Mouse (Mus musculus) liver, embryonic 12.5 days (tissue): Measurements from ENCODE around the gene Zfp420. TPM values are rescaled to one million over a fixed set of nuclear protein-coding genes. Genes with fewer than 3 reads are reported as not detected.
A peak's percentile ranks its signal among the peaks of the same experiment; 100 is the strongest.

Experiments
- ATAC-seq: fragments of 200-750 bp; cut with Nextera tagmentation; 2 replicates; pipeline ENCODE4 v1.8.0; 2017; ENCODE audit warnings: moderate number of reproducible peaks, mild to moderate bottlenecking, moderate library complexity
- H3K27ac ChIP-seq: fragments of 300-500 bp; sonication (generic); 2 replicates; pipeline ENCODE4 v1.5.1; 2016; ENCODE audit warnings: mild to moderate bottlenecking
- H3K27me3 ChIP-seq: fragments of 300-500 bp; sonication (generic); replicated peaks from 2 replicates; pipeline ENCODE4 v1.6.1; 2016; ENCODE audit warnings: mild to moderate bottlenecking, moderate library complexity
- H3K36me3 ChIP-seq: fragments of 300-500 bp; sonication (generic); 2 replicates; pipeline ENCODE4 v1.6.1; 2016; ENCODE audit warnings: mild to moderate bottlenecking, moderate library complexity
- H3K4me1 ChIP-seq: fragments of 300-500 bp; sonication (generic); 2 replicates; pipeline ENCODE4 v1.6.1; 2016
- H3K4me2 ChIP-seq: fragments of 300-500 bp; sonication (generic); 2 replicates; pipeline ENCODE4 v1.6.1; 2016; ENCODE audit warnings: mild to moderate bottlenecking, moderate library complexity
- H3K4me3 ChIP-seq: fragments of 300-500 bp; sonication (generic); 2 replicates; pipeline ENCODE4 v1.5.1; 2016; ENCODE audit warnings: mild to moderate bottlenecking, moderate library complexity
- H3K9ac ChIP-seq: fragments of 300-500 bp; sonication (generic); 2 replicates; pipeline ENCODE4 v1.6.1; 2016; ENCODE audit warnings: mild to moderate bottlenecking, moderate library complexity
- H3K9me3 ChIP-seq: fragments of 300-500 bp; sonication (generic); replicated peaks from 2 replicates; pipeline ENCODE4 v1.6.1; 2016; ENCODE audit warnings: mild to moderate bottlenecking, moderate library complexity
- WGBS: fragments of 180-500 bp; shearing (Covaris S2); methylation state at CpG from one replicate; pipeline ENCODE4 v1.1.7; 2016; ENCODE audit not compliant: insufficient replicate concordance; 5-methylcytosine and 5-hydroxymethylcytosine counted together
- polyA plus RNA-seq: library from polyadenylated mRNA; unstranded; fragments of >200 nt; fragmentation: Nextera tagmentation; extraction: Ambion mirVana; gene quantifications from 2 replicates; pipeline ENCODE4 v1.2.1, GENCODE M21; 2016

Zfp420 gene
- 1.9 TPM in 2 replicates for polyA plus RNA-seq

GRCm38 (mm10) chr7:29859532-29860517, at the start of gene Zfp420:
Gene Zfp420 (plus strand): TSS chr7:29859979.
- Histone ChIP-seq H3K4me3 (peak within 1 kb of the TSS; percentile 60), H3K36me3 (peaks cover 6% of the 10 kb centered on the region; the same call in 1 of the 2 replicates), H3K4me2 (peak within 1 kb of the TSS; percentile 86), H3K27me3 (no peaks in the 10 kb centered on the region), H3K9ac (peak within 1 kb of the TSS; percentile 62), H3K27ac (no peak within 1 kb of the TSS), H3K9me3 (no peaks in the 10 kb centered on the region), H3K4me1 (peaks cover 12% of the 10 kb centered on the region)
- peak; percentile 96 for ATAC-seq
- 5% methylated on average over 32 of the region's 32 CpGs for WGBS

- no peak for ATAC-seq
- 76% methylated on average over 1 of the region's 1 CpGs for WGBS
- H3K27me3 ChIP-seq = no peaks in the 10 kb centered on the region
Measured at GRCm38 (mm10) chr7:29812244-29812643, 47.5 kb upstream of the Zfp420 start.

GRCm38 (mm10) chr7:29814381-29814780, 45.4 kb upstream of the Zfp420 start:
- Histone ChIP-seq H3K27me3 (no peaks in the 10 kb centered on the region), H3K27ac (no peak overlapping the region), H3K9me3 (no peaks in the 10 kb centered on the region), H3K4me1 (peaks cover 52% of the 10 kb centered on the region), H3K4me3 (no peak overlapping the region), H3K4me2 (peak overlapping the region; percentile 90), H3K36me3 (no peaks in the 10 kb centered on the region), H3K9ac (no peak overlapping the region)
- ATAC-seq = no peak
- 72% methylated on average over 2 of the region's 2 CpGs for WGBS

More at GRCm38 (mm10) chr7:29812244-29812643, 47.5 kb upstream of the Zfp420 start:
- no peak overlapping the region for H3K4me3 ChIP-seq
- H3K9me3 ChIP-seq = no peaks in the 10 kb centered on the region
- H3K9ac ChIP-seq = no peak overlapping the region
- no peak overlapping the region for H3K4me2 ChIP-seq
- peaks cover 34% of the 10 kb centered on the region for H3K4me1 ChIP-seq
- no peaks in the 10 kb centered on the region for H3K36me3 ChIP-seq
- no peak overlapping the region for H3K27ac ChIP-seq

- peaks cover 59% of the 10 kb centered on the region for H3K4me1 ChIP-seq
- 4% methylated on average over 12 of the region's 12 CpGs for WGBS
- ATAC-seq = peak; percentile 49
Measured at GRCm38 (mm10) chr7:29815061-29815784, 44.6 kb upstream of the Zfp420 start.

GRCm38 (mm10) chr7:29815910-29816429, 43.8 kb upstream of the Zfp420 start, which contains the start of gene Zfp790:
Gene Zfp790 (plus strand): TSS chr7:29816114.
- peak within 1 kb of the TSS; percentile 82 for H3K27ac ChIP-seq
- H3K9me3 ChIP-seq = no peaks in the 10 kb centered on the region
- peak within 1 kb of the TSS; percentile 76 for H3K4me3 ChIP-seq
- peak within 1 kb of the TSS; percentile 78 for H3K9ac ChIP-seq
- peak within 1 kb of the TSS; percentile 90 for H3K4me2 ChIP-seq
- ATAC-seq = peak; percentile 94
- peaks cover 59% of the 10 kb centered on the region for H3K4me1 ChIP-seq
- H3K36me3 ChIP-seq = peaks cover 2% of the 10 kb centered on the region; the same call in 1 of the 2 replicates
- under 1% methylated on average over 26 of the region's 26 CpGs for WGBS
- no peaks in the 10 kb centered on the region for H3K27me3 ChIP-seq

More at GRCm38 (mm10) chr7:29815061-29815784, 44.6 kb upstream of the Zfp420 start:
- H3K9me3 ChIP-seq = no peaks in the 10 kb centered on the region
- peak overlapping the region; percentile 76 for H3K4me3 ChIP-seq
- H3K4me2 ChIP-seq = peak overlapping the region; percentile 90
- H3K27ac ChIP-seq = peak overlapping the region; percentile 59; the same call in 1 of the 2 replicates
- no peaks in the 10 kb centered on the region for H3K36me3 ChIP-seq
- peak overlapping the region; percentile 69 for H3K9ac ChIP-seq
- H3K27me3 ChIP-seq = no peaks in the 10 kb centered on the region

GRCm38 (mm10) chr7:29818619-29819254, 41.0 kb upstream of the Zfp420 start:
- Histone ChIP-seq H3K4me3 (peak overlapping the region; percentile 71), H3K9me3 (no peaks in the 10 kb centered on the region), H3K4me1 (peaks cover 53% of the 10 kb centered on the region), H3K27ac (peak overlapping the region; percentile 80), H3K9ac (peak overlapping the region; percentile 72), H3K4me2 (peak overlapping the region; percentile 77), H3K36me3 (peaks cover 28% of the 10 kb centered on the region), H3K27me3 (no peaks in the 10 kb centered on the region)
- WGBS = 3% methylated on average over 12 of the region's 12 CpGs
- peak; percentile 68 for ATAC-seq

GRCm38 (mm10) chr7:29828001-29828400, 31.8 kb upstream of the Zfp420 start:
- ATAC-seq = no peak
- no peaks in the 10 kb centered on the region for H3K4me1 ChIP-seq
- no peak overlapping the region for H3K9ac ChIP-seq
- H3K27ac ChIP-seq = no peak overlapping the region
- no peaks in the 10 kb centered on the region for H3K27me3 ChIP-seq
- H3K36me3 ChIP-seq = peaks cover 82% of the 10 kb centered on the region
- no peak overlapping the region for H3K4me3 ChIP-seq
- H3K4me2 ChIP-seq = no peak overlapping the region
- 90% methylated on average over 12 of the region's 12 CpGs for WGBS
- peaks cover 12% of the 10 kb centered on the region; the same call in 1 of the 2 replicates for H3K9me3 ChIP-seq

- Histone ChIP-seq H3K4me3 (no peak overlapping the region), H3K4me2 (no peak overlapping the region), H3K9ac (no peak overlapping the region), H3K27me3 (no peaks in the 10 kb centered on the region), H3K4me1 (no peaks in the 10 kb centered on the region), H3K36me3 (peaks cover 66% of the 10 kb centered on the region), H3K9me3 (peaks cover 12% of the 10 kb centered on the region; the same call in 1 of the 2 replicates), H3K27ac (no peak overlapping the region)
- ATAC-seq = no peak
- 89% methylated on average over 12 of the region's 12 CpGs for WGBS
Measured at GRCm38 (mm10) chr7:29829804-29830203, 30.0 kb upstream of the Zfp420 start.

GRCm38 (mm10) chr7:29836816-29837215, 23.0 kb upstream of the Zfp420 start:
- 76% methylated on average over 1 of the region's 1 CpGs for WGBS
- no peaks in the 10 kb centered on the region for H3K27me3 ChIP-seq

GRCm38 (mm10) chr7:29839256-29839655, 20.5 kb upstream of the Zfp420 start:
- WGBS = 61% methylated on average over 3 of the region's 3 CpGs
- H3K4me3 ChIP-seq = no peak overlapping the region
- ATAC-seq = no peak
- H3K9ac ChIP-seq = no peak overlapping the region
- H3K4me2 ChIP-seq = no peak overlapping the region
- H3K27me3 ChIP-seq = no peaks in the 10 kb centered on the region
- peaks cover 5% of the 10 kb centered on the region; the same call in 1 of the 2 replicates for H3K36me3 ChIP-seq
- H3K4me1 ChIP-seq = no peaks in the 10 kb centered on the region
- no peak overlapping the region for H3K27ac ChIP-seq
- no peaks in the 10 kb centered on the region for H3K9me3 ChIP-seq

More at GRCm38 (mm10) chr7:29836816-29837215, 23.0 kb upstream of the Zfp420 start:
- Histone ChIP-seq H3K9me3 (no peaks in the 10 kb centered on the region), H3K9ac (no peak overlapping the region), H3K4me3 (no peak overlapping the region), H3K4me1 (no peaks in the 10 kb centered on the region), H3K4me2 (no peak overlapping the region), H3K27ac (no peak overlapping the region), H3K36me3 (peaks cover 3% of the 10 kb centered on the region; the same call in 1 of the 2 replicates)
- no peak for ATAC-seq

GRCm38 (mm10) chr7:29842105-29842504, 17.7 kb upstream of the Zfp420 start:
- 81% methylated on average over 1 of the region's 1 CpGs for WGBS
- no peak overlapping the region for H3K4me3 ChIP-seq
- H3K36me3 ChIP-seq = peaks cover 30% of the 10 kb centered on the region
- H3K4me1 ChIP-seq = no peaks in the 10 kb centered on the region
- H3K4me2 ChIP-seq = no peak overlapping the region
- no peak for ATAC-seq
- H3K27ac ChIP-seq = no peak overlapping the region
- H3K27me3 ChIP-seq = no peaks in the 10 kb centered on the region
- no peaks in the 10 kb centered on the region for H3K9me3 ChIP-seq
- H3K9ac ChIP-seq = no peak overlapping the region
